Mouse (Mus musculus) neural tube, embryonic 12.5 days (tissue): ENCODE measurements around the gene Pomgnt2. TPM values are rescaled to one million over a fixed set of nuclear protein-coding genes. Genes with fewer than 3 reads are reported as not detected.

Experiments used
- ATAC-seq: fragments of 200-750 bp; cut with Nextera tagmentation; 2 replicates; pipeline ENCODE4 v1.8.0; 2017; ENCODE audit warnings: low read depth, mild to moderate bottlenecking, moderate TSS enrichment, moderate library complexity; ENCODE audit not compliant: low FRiP score
- H3K27ac ChIP-seq: fragments of 300-500 bp; sonication (generic); 2 replicates; pipeline ENCODE4 v1.5.1; 2016
- H3K27me3 ChIP-seq: fragments of 300-500 bp; sonication (generic); replicated peaks from 2 replicates; pipeline ENCODE4 v1.6.1; 2016; ENCODE audit warnings: mild to moderate bottlenecking
- H3K36me3 ChIP-seq: fragments of 300-500 bp; sonication (generic); 2 replicates; pipeline ENCODE4 v1.6.1; 2016; ENCODE audit warnings: mild to moderate bottlenecking
- H3K4me1 ChIP-seq: fragments of 300-500 bp; sonication (generic); 2 replicates; pipeline ENCODE4 v1.6.1; 2016
- H3K4me2 ChIP-seq: fragments of 300-500 bp; sonication (generic); replicated peaks from 2 replicates; pipeline ENCODE4 v1.6.1; 2016; ENCODE audit warnings: mild to moderate bottlenecking
- H3K4me3 ChIP-seq: fragments of 300-500 bp; sonication (generic); 2 replicates; pipeline ENCODE4 v1.5.1; 2016
- H3K9ac ChIP-seq: fragments of 300-500 bp; sonication (generic); 2 replicates; pipeline ENCODE4 v1.6.1; 2016; ENCODE audit warnings: mild to moderate bottlenecking
- H3K9me3 ChIP-seq: fragments of 300-500 bp; sonication (generic); 2 replicates; pipeline ENCODE4 v1.6.1; 2016; ENCODE audit warnings: mild to moderate bottlenecking
- WGBS: fragments of 180-500 bp; shearing (Covaris S2); methylation state at CpG from one replicate; pipeline ENCODE4 v1.1.7; 2016; 5-methylcytosine and 5-hydroxymethylcytosine counted together
- polyA plus RNA-seq: library from polyadenylated mRNA; unstranded; fragments of >200 nt; fragmentation: Nextera tagmentation; extraction: Ambion mirVana; gene quantifications from 2 replicates; pipeline ENCODE4 v1.2.1, GENCODE M21; 2016

Pomgnt2 gene
- polyA plus RNA-seq, 1 experiment from 2014 or later, result 16.2 TPM

DNA sequence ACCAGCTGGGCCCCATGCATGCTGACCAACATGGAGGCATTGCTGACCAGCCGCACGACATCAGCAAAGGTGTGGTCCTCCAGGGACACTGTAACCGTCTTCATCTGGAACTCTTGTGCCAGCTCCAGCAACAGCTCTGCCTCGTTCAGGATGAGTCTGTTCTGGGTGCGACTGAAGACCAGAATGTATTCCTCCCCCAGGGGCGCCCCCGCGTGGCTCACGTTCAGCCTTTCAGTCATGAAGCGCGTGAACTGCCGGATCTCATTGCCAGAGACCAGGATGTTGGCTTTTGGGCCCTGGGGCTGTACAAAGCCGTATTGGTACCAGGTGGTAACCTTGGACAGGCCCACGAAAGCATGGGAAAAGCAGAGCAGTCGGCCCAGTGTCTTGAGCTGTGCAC is 14.2 kb downstream of the Pomgnt2 start:
- no peak overlapping the region for H3K9ac ChIP-seq
- 93% methylated on average over 15 of the region's 15 CpGs for WGBS
- H3K4me2 ChIP-seq, result no peak overlapping the region
- peaks cover 5% of the 10 kb centered on the region for H3K4me1 ChIP-seq
- H3K4me3 ChIP-seq, result no peak overlapping the region
- no peak for ATAC-seq
- H3K9me3 ChIP-seq, result no peaks in the 10 kb centered on the region
- H3K27ac ChIP-seq, result no peak overlapping the region
- no peaks in the 10 kb centered on the region for H3K27me3 ChIP-seq
- peaks cover 14% of the 10 kb centered on the region for H3K36me3 ChIP-seq

DNA sequence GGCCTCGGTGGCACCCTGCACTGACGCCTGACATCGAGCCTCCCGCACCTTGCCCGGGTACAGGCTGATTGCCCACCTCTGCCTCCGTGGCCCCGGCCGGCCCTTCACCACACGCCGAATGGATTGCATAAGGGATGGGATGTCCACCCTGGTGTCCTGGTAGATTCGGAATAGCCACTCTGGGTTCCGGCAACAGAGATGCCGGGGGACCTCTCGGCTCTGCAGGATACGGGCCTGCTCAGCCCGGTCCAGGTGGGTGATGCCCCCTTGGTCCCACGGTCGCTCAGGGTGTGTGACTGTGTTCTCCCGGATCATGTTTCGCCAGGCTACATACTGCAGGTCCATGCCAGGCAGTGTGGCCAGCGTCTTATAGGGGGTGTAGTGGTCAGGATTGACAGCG is 14.7 kb downstream of the Pomgnt2 start:
- Histone ChIP-seq H3K27ac (no peak overlapping the region), H3K4me1 (peaks cover 5% of the 10 kb centered on the region), H3K36me3 (peaks cover 14% of the 10 kb centered on the region), H3K9ac (no peak overlapping the region), H3K4me2 (no peak overlapping the region), H3K4me3 (no peak overlapping the region), H3K9me3 (no peaks in the 10 kb centered on the region), H3K27me3 (no peaks in the 10 kb centered on the region)
- no peak for ATAC-seq
- WGBS, result 95% methylated on average over 22 of the region's 22 CpGs

DNA sequence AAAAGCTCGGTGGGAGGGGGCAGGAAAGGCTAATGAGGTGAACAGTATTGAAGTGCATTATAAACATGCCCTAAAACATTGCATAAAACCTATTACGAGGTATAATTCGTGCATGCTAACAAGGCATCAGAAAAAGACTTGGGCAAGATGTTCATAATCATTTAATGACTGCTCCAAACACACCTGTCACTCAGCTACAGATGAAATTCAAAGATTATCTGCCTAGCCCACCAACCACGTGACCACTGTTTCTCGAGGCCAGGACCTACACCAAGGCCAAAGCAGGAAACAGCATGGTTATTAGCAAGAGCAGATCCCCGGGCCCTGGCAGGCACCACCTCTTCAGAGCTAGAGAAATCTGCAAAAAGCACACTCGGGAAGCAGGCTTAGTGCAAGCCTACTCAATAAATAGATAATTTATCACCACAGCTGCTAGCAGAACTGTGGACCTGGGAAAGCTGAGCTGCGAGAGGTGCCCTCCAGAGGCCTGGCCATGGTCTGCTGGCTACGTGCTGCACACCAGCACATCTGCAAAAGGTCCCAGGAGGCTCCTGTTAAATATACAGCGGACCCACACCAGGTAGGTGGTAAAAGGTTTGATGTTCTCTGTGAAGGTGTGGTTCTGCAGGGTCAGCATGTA is 15.3 kb downstream of the Pomgnt2 start:
- Histone ChIP-seq H3K36me3 (peaks cover 14% of the 10 kb centered on the region), H3K27ac (no peak overlapping the region), H3K4me3 (no peak overlapping the region), H3K9me3 (no peaks in the 10 kb centered on the region), H3K4me2 (no peak overlapping the region), H3K4me1 (peaks cover 5% of the 10 kb centered on the region), H3K9ac (no peak overlapping the region), H3K27me3 (no peaks in the 10 kb centered on the region)
- no peak for ATAC-seq
- 75% methylated on average over 10 of the region's 10 CpGs for WGBS

DNA sequence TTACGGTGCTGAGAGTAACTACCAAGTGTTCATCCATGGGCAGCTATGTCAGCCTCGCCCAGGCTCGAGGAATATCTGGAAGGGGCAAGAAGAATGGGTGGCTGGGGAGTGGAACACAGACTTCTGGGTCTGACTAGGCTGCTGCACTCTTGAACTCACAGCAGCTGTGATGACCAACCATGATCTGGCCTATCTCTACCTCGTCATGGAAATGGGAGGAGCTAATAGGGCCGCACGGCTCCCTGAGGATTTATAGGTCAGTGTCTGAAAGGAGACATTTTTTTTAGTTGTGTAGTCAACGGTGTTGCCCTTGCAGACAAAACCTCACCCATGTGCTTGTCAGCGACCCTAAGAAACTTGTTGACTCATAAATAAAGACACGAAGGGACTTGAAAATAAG is 15.9 kb downstream of the Pomgnt2 start:
- Histone ChIP-seq H3K9ac (no peak overlapping the region), H3K27me3 (no peaks in the 10 kb centered on the region), H3K36me3 (peaks cover 14% of the 10 kb centered on the region), H3K4me3 (no peak overlapping the region), H3K27ac (no peak overlapping the region), H3K4me2 (no peak overlapping the region), H3K4me1 (peaks cover 5% of the 10 kb centered on the region), H3K9me3 (no peaks in the 10 kb centered on the region)
- 75% methylated on average over 9 of the region's 9 CpGs for WGBS
- ATAC-seq, result no peak

DNA sequence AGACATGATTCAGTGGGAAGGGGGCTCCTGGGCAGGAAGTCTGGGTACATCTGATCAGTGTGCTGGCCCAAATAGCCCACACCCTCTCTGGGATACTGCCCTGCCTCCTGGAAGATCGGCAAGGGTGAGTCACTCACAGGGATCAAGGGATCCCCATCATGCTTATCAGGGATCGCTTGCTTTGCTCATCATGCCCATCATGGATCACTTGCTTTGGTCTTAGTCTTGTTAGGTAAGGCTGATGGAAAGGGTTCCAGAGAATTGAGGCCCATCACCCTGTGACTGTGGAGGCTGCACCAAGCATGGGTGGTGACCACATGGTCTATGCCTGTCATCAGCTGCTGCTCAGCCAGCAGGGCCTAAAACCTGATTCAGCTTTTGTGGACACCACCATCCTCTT is 21.6 kb downstream of the Pomgnt2 start:
- 89% methylated on average over 2 of the region's 2 CpGs for WGBS
- no peaks in the 10 kb centered on the region for H3K9me3 ChIP-seq
- 0 out of 2 replicates have a peak, but pooled peaks cover 3% of the 10 kb centered on the region for H3K36me3 ChIP-seq
- no peak overlapping the region for H3K9ac ChIP-seq
- ATAC-seq, result no peak
- H3K4me2 ChIP-seq, result no peak overlapping the region
- no peaks in the 10 kb centered on the region for H3K4me1 ChIP-seq
- H3K4me3 ChIP-seq, result no peak overlapping the region
- no peak overlapping the region for H3K27ac ChIP-seq
- H3K27me3 ChIP-seq, result no peaks in the 10 kb centered on the region

DNA sequence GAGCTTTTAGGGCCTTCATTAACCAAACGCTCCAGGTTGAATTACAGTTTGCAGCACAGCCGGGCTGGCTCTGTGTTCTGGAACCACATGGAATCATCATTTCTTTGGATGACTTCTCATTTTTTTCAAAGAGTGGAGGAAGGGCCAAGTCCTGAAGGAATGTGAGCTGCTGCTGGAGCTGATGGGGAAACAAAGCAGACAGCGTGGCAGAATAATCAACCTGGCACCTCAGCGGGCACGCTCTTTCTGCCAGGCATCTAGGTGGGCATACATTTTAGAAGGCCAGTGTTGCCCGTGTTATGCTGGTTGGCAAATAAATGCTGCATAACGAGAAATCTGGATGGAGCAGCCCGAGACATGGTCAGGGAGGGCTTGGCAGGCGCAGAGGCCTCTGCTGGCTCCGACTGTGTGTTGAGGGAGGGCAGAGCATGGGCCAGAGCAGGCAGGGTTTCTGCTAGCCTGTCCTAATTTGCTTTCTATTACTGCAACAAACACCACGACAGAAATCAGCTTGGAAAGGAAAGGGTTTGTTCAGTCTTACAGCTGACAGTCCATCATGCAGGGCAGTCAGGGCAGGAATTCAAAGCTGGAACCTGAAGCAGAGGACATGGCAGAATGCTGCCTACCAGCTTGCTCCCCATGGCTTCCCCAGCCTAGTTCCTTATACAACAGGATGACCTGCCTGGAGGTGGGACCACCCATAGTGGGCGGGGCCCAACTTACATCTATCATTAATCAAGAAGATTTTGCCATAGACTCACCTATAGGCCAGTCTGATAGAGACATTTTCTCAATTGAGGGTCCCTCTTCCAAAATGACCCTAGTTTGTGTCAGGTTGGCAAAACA is 22.5 kb downstream of the Pomgnt2 start:
- H3K9me3 ChIP-seq, result no peaks in the 10 kb centered on the region
- no peaks in the 10 kb centered on the region for H3K27me3 ChIP-seq
- no peak for ATAC-seq
- no peak overlapping the region for H3K4me2 ChIP-seq
- H3K27ac ChIP-seq, result no peak overlapping the region
- H3K4me3 ChIP-seq, result no peak overlapping the region
- WGBS, result 88% methylated on average over 12 of the region's 12 CpGs
- H3K9ac ChIP-seq, result no peak overlapping the region
- H3K4me1 ChIP-seq, result no peaks in the 10 kb centered on the region
- 0 out of 2 replicates have a peak, but pooled peaks cover 3% of the 10 kb centered on the region for H3K36me3 ChIP-seq

DNA sequence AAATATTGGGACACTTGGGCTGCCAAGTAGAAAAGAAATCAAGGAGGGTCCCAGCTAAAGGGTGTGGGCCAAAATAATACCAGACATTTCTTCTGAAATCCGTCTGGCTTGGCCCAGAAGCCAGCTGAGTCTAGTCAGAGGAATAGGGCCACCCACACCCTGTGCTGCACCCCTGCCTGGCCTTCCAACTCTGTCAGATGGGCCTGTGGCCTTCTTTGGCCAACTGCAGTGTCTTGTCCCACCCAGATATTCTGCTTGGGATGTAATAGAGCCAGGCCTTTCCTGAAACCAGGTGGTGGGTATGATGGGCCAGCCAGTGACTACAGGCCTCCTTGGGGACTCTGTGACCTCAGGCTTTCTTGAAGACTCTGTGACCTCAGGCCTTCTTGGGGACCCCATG is 23.7 kb downstream of the Pomgnt2 start:
- H3K36me3 ChIP-seq, result no peaks in the 10 kb centered on the region
- H3K9me3 ChIP-seq, result no peaks in the 10 kb centered on the region
- 69% methylated on average over 1 of the region's 1 CpGs for WGBS
- no peak overlapping the region for H3K9ac ChIP-seq
- no peak overlapping the region for H3K4me2 ChIP-seq
- H3K27me3 ChIP-seq, result no peaks in the 10 kb centered on the region
- no peaks in the 10 kb centered on the region for H3K4me1 ChIP-seq
- H3K27ac ChIP-seq, result no peak overlapping the region
- ATAC-seq, result no peak
- no peak overlapping the region for H3K4me3 ChIP-seq

DNA sequence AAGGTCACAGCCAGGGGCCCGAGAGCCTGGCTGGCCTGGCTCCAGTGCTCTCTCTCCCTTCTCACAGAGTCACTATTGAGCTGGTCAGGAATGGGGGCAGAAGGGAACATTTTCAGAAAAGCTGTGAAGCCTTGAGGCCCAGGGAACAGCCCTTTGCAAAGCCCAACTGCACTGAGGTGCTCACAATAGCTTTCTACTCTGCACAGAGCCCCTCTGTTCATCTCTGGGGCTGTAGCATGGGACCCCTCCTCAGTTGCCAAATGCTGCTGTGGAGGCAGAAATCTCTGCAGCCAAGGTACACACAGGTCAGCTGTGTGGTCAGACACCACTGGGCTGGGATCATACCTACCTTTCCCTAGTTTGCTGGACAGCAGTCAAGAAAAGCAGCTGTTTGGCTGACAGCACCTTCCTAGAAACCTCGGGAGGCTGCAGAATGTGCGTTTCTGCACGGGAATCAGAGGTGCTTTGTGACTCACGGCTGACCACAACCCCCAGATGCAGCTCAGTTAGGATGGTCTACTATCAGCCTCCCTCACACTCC is 27.0 kb downstream of the Pomgnt2 start:
- Histone ChIP-seq H3K27ac (no peak overlapping the region), H3K4me1 (no peaks in the 10 kb centered on the region), H3K4me3 (no peak overlapping the region), H3K27me3 (no peaks in the 10 kb centered on the region), H3K36me3 (no peaks in the 10 kb centered on the region), H3K4me2 (no peak overlapping the region), H3K9ac (no peak overlapping the region), H3K9me3 (no peaks in the 10 kb centered on the region)
- ATAC-seq, result no peak
- WGBS, result 63% methylated on average over 5 of the region's 5 CpGs

DNA sequence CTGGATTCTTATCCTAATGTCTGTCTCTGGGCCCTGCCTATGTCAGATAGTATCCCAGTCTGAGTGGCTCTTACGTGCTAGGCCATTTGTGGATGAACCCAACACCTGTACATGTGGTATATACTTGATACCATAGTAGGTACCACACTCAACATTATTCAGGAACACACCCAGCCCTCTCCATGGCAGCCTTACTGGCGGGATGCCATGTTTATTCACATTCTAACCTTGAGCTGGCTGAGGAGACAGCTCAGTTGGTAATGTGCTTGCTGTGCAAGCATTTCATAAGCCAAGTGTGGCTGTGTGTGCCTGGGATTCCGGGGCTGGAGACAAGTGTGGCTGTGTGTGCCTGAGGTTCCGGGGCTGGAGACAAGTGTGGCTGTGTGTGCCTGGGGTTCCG is 28.7 kb downstream of the Pomgnt2 start:
- H3K36me3 ChIP-seq, result no peaks in the 10 kb centered on the region
- H3K27ac ChIP-seq, result no peak overlapping the region
- no peak overlapping the region for H3K4me2 ChIP-seq
- H3K9ac ChIP-seq, result no peak overlapping the region
- ATAC-seq, result no peak
- no peaks in the 10 kb centered on the region for H3K27me3 ChIP-seq
- no peaks in the 10 kb centered on the region for H3K4me1 ChIP-seq
- H3K4me3 ChIP-seq, result no peak overlapping the region
- 89% methylated on average over 5 of the region's 5 CpGs for WGBS
- H3K9me3 ChIP-seq, result no peaks in the 10 kb centered on the region

DNA sequence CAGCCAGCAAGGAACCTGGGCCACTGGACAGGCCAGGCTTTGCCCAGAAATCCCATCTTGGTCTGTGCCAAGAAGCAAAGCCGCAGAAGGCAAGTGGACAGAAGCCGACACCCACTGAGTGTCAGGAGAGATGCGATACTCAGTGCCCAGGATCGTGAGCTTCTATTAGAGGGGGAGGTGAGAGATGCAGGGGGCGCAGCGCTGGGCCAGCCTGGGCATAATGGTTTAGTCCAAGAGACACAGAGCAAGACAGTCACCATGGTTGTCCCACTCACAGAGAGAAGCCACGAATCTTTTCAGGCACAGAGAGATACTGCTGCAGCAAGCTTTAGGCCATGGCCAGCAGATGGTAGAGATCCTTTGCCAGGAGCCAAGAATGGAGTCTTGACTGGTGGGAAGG is 32.0 kb downstream of the Pomgnt2 start:
- Histone ChIP-seq H3K9me3 (no peaks in the 10 kb centered on the region), H3K4me2 (no peak overlapping the region), H3K9ac (no peak overlapping the region), H3K4me3 (no peak overlapping the region), H3K27ac (no peak overlapping the region), H3K36me3 (no peaks in the 10 kb centered on the region), H3K4me1 (no peaks in the 10 kb centered on the region), H3K27me3 (no peaks in the 10 kb centered on the region)
- ATAC-seq, result no peak
- WGBS, result 93% methylated on average over 7 of the region's 7 CpGs

DNA sequence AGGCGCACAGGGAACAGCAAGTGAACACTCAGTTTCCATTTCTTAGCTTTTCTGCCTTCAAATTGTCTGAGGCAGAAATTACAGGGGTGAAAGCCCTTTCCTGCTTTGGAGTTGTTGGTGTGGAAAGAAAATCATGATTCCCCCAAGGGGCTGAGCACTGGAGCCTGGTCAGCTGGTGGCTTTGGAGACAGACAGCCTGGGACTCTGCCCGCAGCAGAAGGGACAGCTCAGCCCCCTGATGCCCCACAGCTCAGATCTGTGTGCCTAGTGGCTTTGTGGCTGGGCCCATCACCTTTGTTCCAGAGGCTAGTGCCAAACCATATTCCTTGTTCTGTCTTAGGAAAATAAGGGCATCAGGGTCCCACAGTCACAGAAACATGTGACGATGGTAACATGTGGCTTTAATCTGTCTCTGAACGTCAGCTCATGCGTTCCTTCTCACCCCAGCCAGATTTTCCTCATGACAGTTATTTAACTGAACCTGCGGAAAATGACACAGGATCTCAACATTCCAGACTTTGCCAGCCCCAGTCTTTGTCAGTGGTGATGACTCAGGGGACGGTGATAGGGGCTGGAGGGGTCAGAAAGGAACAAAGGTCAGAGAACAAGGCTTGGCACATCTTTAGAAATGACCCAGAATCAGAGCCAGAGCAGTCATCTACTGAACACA is 36.8 kb downstream of the Pomgnt2 start:
- no peak overlapping the region for H3K27ac ChIP-seq

DNA sequence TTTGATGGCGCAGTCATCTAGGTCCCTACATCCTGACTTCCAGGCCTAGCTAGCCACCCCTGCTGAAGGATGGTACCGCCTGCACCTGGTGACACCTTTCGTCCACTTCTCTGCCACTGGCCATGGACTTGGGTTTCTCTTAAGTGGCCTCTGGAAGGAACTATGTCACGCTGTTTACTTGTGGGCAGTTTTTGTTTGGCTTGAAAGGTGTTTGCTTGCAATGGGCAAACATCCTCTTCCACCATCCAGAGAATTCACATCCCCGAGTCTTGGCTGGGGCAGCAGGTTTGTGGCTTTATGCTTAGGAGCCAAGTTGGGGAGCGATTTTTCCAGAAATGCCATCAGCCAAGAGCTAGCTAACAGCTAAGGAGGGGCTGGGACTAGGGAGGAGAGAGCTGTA is 44.3 kb downstream of the Pomgnt2 start:
- Histone ChIP-seq H3K27me3 (no peaks in the 10 kb centered on the region), H3K4me3 (no peak overlapping the region), H3K27ac (no peak overlapping the region), H3K9me3 (no peaks in the 10 kb centered on the region), H3K36me3 (no peaks in the 10 kb centered on the region), H3K4me2 (no peak overlapping the region), H3K4me1 (peaks cover 12% of the 10 kb centered on the region), H3K9ac (no peak overlapping the region)
- ATAC-seq, result no peak
- 87% methylated on average over 6 of the region's 6 CpGs for WGBS

More for the DNA sequence above, 36.8 kb downstream of the Pomgnt2 start:
- no peaks in the 10 kb centered on the region for H3K9me3 ChIP-seq
- H3K4me3 ChIP-seq, result no peak overlapping the region
- 62% methylated on average over 7 of the region's 7 CpGs for WGBS
- no peaks in the 10 kb centered on the region; the same call in 1 of the 2 replicates for H3K4me1 ChIP-seq
- no peak overlapping the region for H3K4me2 ChIP-seq
- no peaks in the 10 kb centered on the region for H3K27me3 ChIP-seq
- H3K9ac ChIP-seq, result no peak overlapping the region
- ATAC-seq, result no peak
- H3K36me3 ChIP-seq, result no peaks in the 10 kb centered on the region
